Mouse (Mus musculus) myocyte (in vitro differentiated cells): ENCODE data around the gene Ikzf1.

Source experiments
- CEBPB ChIP-seq: IDR thresholded peaks from 2 replicates; pipeline ENCODE4 v1.6.1; 2011; ENCODE audit warnings: mild to moderate bottlenecking, moderate library complexity; ENCODE audit not compliant: poor library complexity, insufficient read depth, severe bottlenecking
- E2F4 ChIP-seq: IDR thresholded peaks from one replicate; pipeline ENCODE4 v1.6.1; 2011; ENCODE audit warnings: mild to moderate bottlenecking, control low read depth, moderate library complexity; ENCODE audit not compliant: insufficient read depth
- MAX ChIP-seq: IDR thresholded peaks from one replicate; pipeline ENCODE4 v1.6.1; 2011; ENCODE audit warnings: low read depth, mild to moderate bottlenecking, control low read depth
- MYOD1 ChIP-seq, 3 experiments: IDR thresholded peaks; one replicate each; pipeline ENCODE4 v1.6.1; 2011; ENCODE audit warnings: control low read depth in 2 of 3, low read depth in 2 of 3, mild to moderate bottlenecking in 2 of 3, moderate library complexity in 1 of 3; ENCODE audit not compliant: insufficient read length in 2 of 3, control insufficient read depth in 1 of 3
- POLR2A ChIP-seq: IDR thresholded peaks from one replicate; pipeline ENCODE4 v1.6.1; 2011; ENCODE audit warnings: low read depth, mild to moderate bottlenecking, control low read depth, moderate library complexity; ENCODE audit not compliant: insufficient read length
- POLR2AphosphoS2 ChIP-seq: IDR thresholded peaks from one replicate; pipeline ENCODE4 v1.6.1; 2011; ENCODE audit warnings: low read depth, control low read depth; ENCODE audit not compliant: insufficient read length
- TCF12 ChIP-seq: IDR thresholded peaks from one replicate; pipeline ENCODE4 v1.6.1; 2011; ENCODE audit warnings: mild to moderate bottlenecking, control low read depth; ENCODE audit not compliant: poor library complexity, insufficient read depth, severe bottlenecking
- TCF3 ChIP-seq: IDR thresholded peaks from one replicate; pipeline ENCODE4 v1.6.1; 2011; ENCODE audit warnings: low read depth, control low read depth; ENCODE audit not compliant: insufficient read length
- USF1 ChIP-seq: IDR thresholded peaks from one replicate; pipeline ENCODE4 v1.6.1; 2011; ENCODE audit warnings: low read depth, mild to moderate bottlenecking, control low read depth, moderate library complexity

GRCm38 (mm10) chr11:11732972-11733770 is 48.4 kb downstream of the Ikzf1 start:
- TF ChIP-seq TCF3 (no peak), POLR2A (no peak), CEBPB (no peak), MYOD1 (IDR thresholded peaks at IDR 0.05; ENCODE audit: control insufficient read depth in 1 of 3, insufficient read length in 2 of 3, low read depth in 2 of 3) (no peak), USF1 (no peak), E2F4 (no peak), POLR2AphosphoS2 (no peak), MAX (no peak), TCF12 (no peak)
